Mouse (Mus musculus) liver, adult 2 months (tissue): Measurements from ENCODE around the gene Fosl1. TPM values are rescaled to one million over a fixed set of nuclear protein-coding genes. Genes with fewer than 3 reads are reported as not detected.

Experiments
- DNase-seq: peaks from one replicate; pipeline ENCODE4 v3.0.0-alpha.2; 2011; ENCODE audit warnings: low read depth, low spot score; ENCODE audit errors: extremely low read depth
- H3K27ac ChIP-seq: fragments of 200-500 bp; replicated peaks from 2 replicates; pipeline ENCODE4 v1.5.1; 2012; ENCODE audit warnings: low read depth, mild to moderate bottlenecking, control low read depth, inconsistent platforms, low read length; ENCODE audit not compliant: insufficient read depth
- H3K27me3 ChIP-seq: fragments of 200-500 bp; 2 replicates; pipeline ENCODE4 v1.6.1; 2012; ENCODE audit warnings: mild to moderate bottlenecking, moderate library complexity, low read length, inconsistent platforms; ENCODE audit not compliant: control insufficient read depth, insufficient read depth
- H3K36me3 ChIP-seq: fragments of 200-500 bp; 2 replicates; pipeline ENCODE4 v1.6.1; 2012; ENCODE audit warnings: low read length, inconsistent platforms; ENCODE audit not compliant: control insufficient read depth, insufficient read depth
- H3K4me1 ChIP-seq: fragments of 200-500 bp; 2 replicates; pipeline ENCODE4 v1.6.1; 2011; ENCODE audit warnings: low read length; ENCODE audit not compliant: control insufficient read depth, insufficient read depth
- H3K4me3 ChIP-seq: fragments of 200-500 bp; 2 replicates; pipeline ENCODE4 v1.5.1; 2011; ENCODE audit warnings: low read depth, mild to moderate bottlenecking, control low read depth, low read length, moderate library complexity; ENCODE audit not compliant: insufficient read depth
- H3K79me2 ChIP-seq: fragments of 200-500 bp; 2 replicates; pipeline ENCODE4 v1.6.1; 2012; ENCODE audit warnings: inconsistent platforms, mild to moderate bottlenecking, low read length, moderate library complexity; ENCODE audit not compliant: control insufficient read depth, insufficient read depth
- H3K9ac ChIP-seq: fragments of 200-500 bp; 2 replicates; pipeline ENCODE4 v1.6.1; 2012; ENCODE audit warnings: low read depth, mild to moderate bottlenecking, control low read depth, inconsistent platforms, low read length
- CTCF ChIP-seq: fragments of 200-500 bp; IDR thresholded peaks from 2 replicates; pipeline ENCODE4 v1.5.1; 2011; ENCODE audit warnings: low read depth, low read length, control low read depth
- POLR2A ChIP-seq: fragments of 200-500 bp; IDR thresholded peaks from 2 replicates; pipeline ENCODE4 v1.6.1; 2011; ENCODE audit warnings: low read length, control low read depth; ENCODE audit not compliant: insufficient read depth; ENCODE audit errors: extremely low read depth
- WGBS: fragments of 180-500 bp; shearing (Covaris S2); methylation state at CpG from one replicate; pipeline ENCODE4 v1.1.7; 2018; 5-methylcytosine and 5-hydroxymethylcytosine counted together
- polyA plus RNA-seq: library from polyadenylated mRNA; depleted of rRNA; stranded (reverse); fragments of >200 nt; gene quantifications from 2 replicates; pipeline ENCODE4 v1.2.3, GENCODE M21; 2012
- total RNA-seq: library from RNA; depleted of rRNA; stranded (reverse); fragments of >200 nt; gene quantifications from 2 replicates; pipeline ENCODE4 v1.2.3, GENCODE M21; 2014

Fosl1 gene
- total and polyA plus RNA-seq, 2 experiments, result not detected

GRCm38 (mm10) chr19:5426640-5427290, 20.6 kb upstream of the Fosl1 start:
- Histone ChIP-seq H3K4me3 (no peak overlapping the region), H3K4me1 (peaks cover 14% of the 10 kb centered on the region), H3K9ac (no peak overlapping the region), H3K79me2 (peaks cover 14% of the 10 kb centered on the region; the same call in 1 of the 2 replicates), H3K27me3 (no peaks in the 10 kb centered on the region), H3K27ac (no peak overlapping the region), H3K36me3 (no peaks in the 10 kb centered on the region; the same call in 1 of the 2 replicates)
- WGBS, result 87% methylated on average over 13 of the region's 13 CpGs
- TF ChIP-seq CTCF (no peak), POLR2A (no peak)
- DNase-seq, result no peak

- H3K27me3 ChIP-seq, result no peaks in the 10 kb centered on the region
- H3K36me3 ChIP-seq, result no peaks in the 10 kb centered on the region
- peaks cover 14% of the 10 kb centered on the region; the same call in 1 of the 2 replicates for H3K79me2 ChIP-seq
- H3K27ac ChIP-seq, result no peak overlapping the region
- TF ChIP-seq POLR2A (no peak), CTCF (peak; percentile 28; the same call in 1 of the 2 replicates)
- no peak overlapping the region for H3K4me3 ChIP-seq
- H3K9ac ChIP-seq, result no peak overlapping the region
- H3K4me1 ChIP-seq, result peaks cover 15% of the 10 kb centered on the region
- WGBS, result 88% methylated on average over 2 of the region's 2 CpGs
- peak; percentile 33 for DNase-seq
Measured at GRCm38 (mm10) chr19:5428083-5428482, 19.3 kb upstream of the Fosl1 start.

GRCm38 (mm10) chr19:5429219-5429618, 18.1 kb upstream of the Fosl1 start:
- Histone ChIP-seq H3K36me3 (no peaks in the 10 kb centered on the region), H3K4me3 (no peak overlapping the region), H3K79me2 (peaks cover 14% of the 10 kb centered on the region; the same call in 1 of the 2 replicates), H3K9ac (no peak overlapping the region), H3K4me1 (peaks cover 15% of the 10 kb centered on the region), H3K27ac (no peak overlapping the region), H3K27me3 (no peaks in the 10 kb centered on the region)
- TF ChIP-seq CTCF (no peak), POLR2A (no peak)
- WGBS, result 70% methylated on average over 4 of the region's 4 CpGs
- no peak for DNase-seq

GRCm38 (mm10) chr19:5429806-5430205, 17.5 kb upstream of the Fosl1 start:
- DNase-seq, result no peak
- WGBS, result 13% methylated on average over 8 of the region's 8 CpGs
- no peaks in the 10 kb centered on the region for H3K27me3 ChIP-seq
- TF ChIP-seq POLR2A (no peak), CTCF (no peak)
- H3K4me1 ChIP-seq, result peaks cover 15% of the 10 kb centered on the region
- no peaks in the 10 kb centered on the region for H3K36me3 ChIP-seq
- H3K9ac ChIP-seq, result no peak overlapping the region
- H3K27ac ChIP-seq, result no peak overlapping the region
- no peak overlapping the region for H3K4me3 ChIP-seq
- H3K79me2 ChIP-seq, result peaks cover 14% of the 10 kb centered on the region; the same call in 1 of the 2 replicates

- Histone ChIP-seq H3K27ac (no peak overlapping the region), H3K4me3 (no peak overlapping the region), H3K79me2 (peaks cover 10% of the 10 kb centered on the region; the same call in 1 of the 2 replicates), H3K4me1 (peaks cover 15% of the 10 kb centered on the region), H3K36me3 (no peaks in the 10 kb centered on the region), H3K27me3 (no peaks in the 10 kb centered on the region), H3K9ac (no peak overlapping the region)
- peak; percentile 28 for DNase-seq
- 76% methylated on average over 1 of the region's 1 CpGs for WGBS
- no peak for TF ChIP-seq CTCF
Measured at GRCm38 (mm10) chr19:5430408-5430807, 16.9 kb upstream of the Fosl1 start.

GRCm38 (mm10) chr19:5431911-5432464, 15.4 kb upstream of the Fosl1 start:
- H3K27ac ChIP-seq, result no peak overlapping the region
- no peaks in the 10 kb centered on the region for H3K79me2 ChIP-seq
- WGBS, result 88% methylated on average over 4 of the region's 4 CpGs
- no peak overlapping the region for H3K9ac ChIP-seq
- H3K4me3 ChIP-seq, result no peak overlapping the region
- no peaks in the 10 kb centered on the region for H3K27me3 ChIP-seq
- no peaks in the 10 kb centered on the region for H3K36me3 ChIP-seq
- H3K4me1 ChIP-seq, result peaks cover 5% of the 10 kb centered on the region; the same call in 1 of the 2 replicates
- DNase-seq, result no peak
- no peak for TF ChIP-seq POLR2A
- TF ChIP-seq CTCF, result no peak
